Mouse (Mus musculus) liver, embryonic 18 days (tissue): ENCODE results near the gene Gm20695. TPM values are rescaled to one million over a fixed set of nuclear protein-coding genes. Genes with fewer than 3 reads are reported as not detected.

Experiments
- polyA plus RNA-seq: library from polyadenylated mRNA; depleted of rRNA; stranded (reverse); fragments of >200 nt; gene quantifications from 2 replicates; pipeline ENCODE4 v1.2.3, GENCODE M21; 2012; rRNA removed

Gm20695 gene
- polyA plus RNA-seq: 0.13 and 0.26 TPM in 2 replicates

GRCm38 (mm10) chr16:3884201-3885064 lies at the start of gene Gm20695, which contains the start of gene Zfp597:
Gene Gm20695, plus strand, starts transcription at chr16:3884648.
Gene Zfp597, minus strand, starts transcription at chr16:3884561.

GRCm38 (mm10) chr16:3846711-3847518 lies 37.5 kb upstream of the Gm20695 start, which contains the start of gene Zfp174:
Gene Zfp174, plus strand, starts transcription at chr16:3847268.

GRCm38 (mm10) chr16:3872216-3873047 lies 12.0 kb upstream of the Gm20695 start, which contains the start of gene Naa60:
Gene Naa60, plus strand, starts transcription at chr16:3872375.

GRCm38 (mm10) chr16:3908537-3909111 lies 24.2 kb downstream of the Gm20695 start, which contains the start of the genes 1700037C18Rik and Cluap1:
Gene 1700037C18Rik, minus strand, starts transcription at chr16:3908689.
Gene Cluap1, plus strand, starts transcription at chr16:3908801.

Other genes starting within 250 kb of the Gm20695 start
- 0.62 and 0.92 TPM in 2 replicates for gene Mefv, start 166.6 kb upstream of the Gm20695 start, polyA plus RNA-seq
- 5.8 and 5.9 TPM in 2 replicates for gene Zfp263, start 140.6 kb upstream of the Gm20695 start, polyA plus RNA-seq
- gene Olfr15, start 53.8 kb upstream of the Gm20695 start, polyA plus RNA-seq: not detected in 2 replicates
- 1.5 and 2.1 TPM in 2 replicates for gene Zfp174, start 37.4 kb upstream of the Gm20695 start, polyA plus RNA-seq
- 25.1 and 28.9 TPM in 2 replicates for gene Naa60, start 12.3 kb upstream of the Gm20695 start, polyA plus RNA-seq
- 2.3 and 2.9 TPM in 2 replicates for gene Zfp597, start 87 bp upstream of the Gm20695 start, polyA plus RNA-seq
- gene 1700037C18Rik, start 24.0 kb downstream of the Gm20695 start, polyA plus RNA-seq: 0.87 and 1.2 TPM in 2 replicates
- 4.1 and 4.9 TPM in 2 replicates for gene Cluap1, start 24.2 kb downstream of the Gm20695 start, polyA plus RNA-seq
- gene Nlrc3, start 92.0 kb downstream of the Gm20695 start, polyA plus RNA-seq: 0.85 and 0.89 TPM in 2 replicates
- 10.8 and 11.7 TPM in 2 replicates for gene Slx4, start 119.1 kb downstream of the Gm20695 start, polyA plus RNA-seq
- gene Dnase1, start 152.3 kb downstream of the Gm20695 start, polyA plus RNA-seq: 0.06 and 0.10 TPM in 2 replicates
- gene Trap1, start 193.2 kb downstream of the Gm20695 start, polyA plus RNA-seq: 87.6 and 98.2 TPM in 2 replicates